Mouse (Mus musculus) lung, embryonic 16.5 days (tissue): ENCODE data around the gene Frem3. TPM values are rescaled to one million over a fixed set of nuclear protein-coding genes. Genes with fewer than 3 reads are reported as not detected.
A peak's percentile ranks its signal among the peaks of the same experiment; 100 is the strongest.

Source experiments
- ATAC-seq: fragments of 200-750 bp; cut with Nextera tagmentation; 2 replicates; pipeline ENCODE4 v1.8.0; 2017; ENCODE audit warnings: low read depth, mild to moderate bottlenecking, moderate library complexity
- H3K27ac ChIP-seq: fragments of 300-500 bp; sonication (generic); 2 replicates; pipeline ENCODE4 v1.5.1; 2014; ENCODE audit warnings: mild to moderate bottlenecking, control low read depth, low read length
- H3K27me3 ChIP-seq: fragments of 300-500 bp; sonication (generic); 2 replicates; pipeline ENCODE4 v1.6.1; 2014; ENCODE audit warnings: low read depth, low read length, mixed read lengths; ENCODE audit not compliant: control insufficient read depth, insufficient read depth
- H3K36me3 ChIP-seq: fragments of 300-500 bp; sonication (generic); 2 replicates; pipeline ENCODE4 v1.6.1; 2014; ENCODE audit warnings: low read length; ENCODE audit not compliant: control insufficient read depth, insufficient read depth
- H3K4me1 ChIP-seq: fragments of 300-500 bp; sonication (generic); replicated peaks from 2 replicates; pipeline ENCODE4 v1.6.1; 2014; ENCODE audit warnings: low read length, mixed read lengths; ENCODE audit not compliant: control insufficient read depth, insufficient read depth
- H3K4me2 ChIP-seq: fragments of 300-500 bp; sonication (generic); 2 replicates; pipeline ENCODE4 v1.6.1; 2014; ENCODE audit warnings: low read depth, low read length, control low read depth
- H3K4me3 ChIP-seq: fragments of 300-500 bp; sonication (generic); 2 replicates; pipeline ENCODE4 v1.5.1; 2014; ENCODE audit warnings: mild to moderate bottlenecking, low read length, control low read depth
- H3K9ac ChIP-seq: fragments of 300-500 bp; sonication (generic); 2 replicates; pipeline ENCODE4 v1.6.1; 2014; ENCODE audit warnings: low read length, control low read depth
- H3K9me3 ChIP-seq: fragments of 300-500 bp; sonication (generic); 2 replicates; pipeline ENCODE4 v1.6.1; 2016; ENCODE audit warnings: low read length; ENCODE audit not compliant: control insufficient read depth
- WGBS: fragments of 180-500 bp; shearing (Covaris S2); extraction: QIAGEN DNeasy Blood & Tissue Kit; methylation state at CpG from one replicate; pipeline ENCODE4 v1.1.7; 2014; 5-methylcytosine and 5-hydroxymethylcytosine counted together
- polyA plus RNA-seq: library from polyadenylated mRNA; unstranded; fragments of >200 nt; fragmentation: Nextera tagmentation; extraction: Ambion mirVana; gene quantifications from 2 replicates; pipeline ENCODE4 v1.2.1, GENCODE M21; 2015

Frem3 gene
- polyA plus RNA-seq, 1 experiment from 2014 or later = 0.18 TPM

DNA sequence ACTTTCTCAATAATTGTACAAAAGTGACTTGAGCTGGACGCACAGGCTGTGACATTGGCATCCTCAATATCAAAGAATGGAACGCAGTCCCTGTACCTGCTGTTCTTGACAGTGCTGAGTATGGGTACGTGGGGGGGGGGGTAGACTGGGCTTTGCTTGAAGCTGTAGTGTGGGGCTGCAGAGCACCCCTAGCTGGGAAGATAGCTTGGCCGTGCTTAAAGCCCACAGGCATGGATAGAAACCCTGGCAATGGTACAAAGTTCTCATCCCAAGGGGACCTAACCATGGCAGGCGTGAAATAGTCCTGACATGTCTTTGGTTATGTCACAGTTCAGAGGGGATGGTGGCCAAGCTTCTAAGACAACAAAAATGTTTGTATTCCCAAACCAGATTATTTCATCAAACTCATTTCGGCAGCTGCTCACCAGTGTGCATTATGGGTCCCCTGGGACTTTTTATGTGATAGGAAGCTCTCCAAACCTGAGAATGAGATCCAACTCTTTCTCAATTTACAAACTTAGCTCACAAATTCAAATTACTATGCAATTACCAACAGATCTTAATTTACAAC lies 10.2 kb upstream of the Frem3 start:
- WGBS = 67% methylated on average over 6 of the region's 6 CpGs

GRCm38 (mm10) chr8:80601886-80602285 lies 9.0 kb upstream of the Frem3 start:
- H3K9me3 ChIP-seq = no peaks in the 10 kb centered on the region
- 72% methylated on average over 4 of the region's 4 CpGs for WGBS
- H3K27me3 ChIP-seq = no peaks in the 10 kb centered on the region
- H3K4me2 ChIP-seq = no peak overlapping the region
- no peak for ATAC-seq
- no peak overlapping the region for H3K9ac ChIP-seq
- no peak overlapping the region for H3K27ac ChIP-seq
- H3K4me3 ChIP-seq = no peak overlapping the region
- H3K4me1 ChIP-seq = no peaks in the 10 kb centered on the region
- H3K36me3 ChIP-seq = no peaks in the 10 kb centered on the region

More for the DNA sequence above, 10.2 kb upstream of the Frem3 start:
- Histone ChIP-seq H3K9ac (no peak overlapping the region), H3K4me3 (no peak overlapping the region), H3K4me2 (no peak overlapping the region), H3K36me3 (no peaks in the 10 kb centered on the region), H3K9me3 (no peaks in the 10 kb centered on the region), H3K27ac (no peak overlapping the region), H3K4me1 (no peaks in the 10 kb centered on the region), H3K27me3 (no peaks in the 10 kb centered on the region)
- no peak for ATAC-seq

DNA sequence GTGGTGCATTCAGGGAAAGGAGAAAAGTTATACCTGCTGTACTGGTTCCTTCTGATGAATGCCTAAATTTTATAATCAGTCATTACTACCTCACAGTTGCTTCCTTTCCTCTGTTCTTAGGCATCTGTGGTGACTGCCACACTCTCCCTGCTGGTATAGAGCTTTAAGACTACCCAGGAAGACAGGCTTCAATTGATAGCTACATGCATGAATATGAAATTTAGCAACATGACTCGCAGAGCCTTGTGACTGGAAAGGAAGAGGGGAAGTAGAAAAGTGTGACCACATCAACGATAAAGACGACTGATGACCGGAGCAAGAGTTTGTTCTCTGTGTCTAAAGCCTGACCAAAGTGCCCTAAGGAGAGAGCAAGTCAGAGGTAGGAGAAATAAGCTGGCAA lies 3.8 kb upstream of the Frem3 start:
- no peaks in the 10 kb centered on the region for H3K9me3 ChIP-seq
- no peak overlapping the region for H3K4me3 ChIP-seq
- no peaks in the 10 kb centered on the region for H3K4me1 ChIP-seq
- peaks cover 15% of the 10 kb centered on the region for H3K27me3 ChIP-seq
- H3K36me3 ChIP-seq = no peaks in the 10 kb centered on the region
- H3K9ac ChIP-seq = no peak overlapping the region
- WGBS = 80% methylated on average over 4 of the region's 4 CpGs
- no peak overlapping the region for H3K4me2 ChIP-seq
- no peak for ATAC-seq
- H3K27ac ChIP-seq = no peak overlapping the region

- Histone ChIP-seq H3K9me3 (no peaks in the 10 kb centered on the region), H3K27me3 (peaks cover 15% of the 10 kb centered on the region), H3K27ac (no peak overlapping the region), H3K36me3 (no peaks in the 10 kb centered on the region), H3K4me1 (no peaks in the 10 kb centered on the region), H3K9ac (no peak overlapping the region), H3K4me3 (peak overlapping the region; percentile 30), H3K4me2 (peak overlapping the region; percentile 40)
- no peak for ATAC-seq
- 6% methylated on average over 12 of the region's 12 CpGs for WGBS
These were observed 516 bp downstream of the Frem3 start for GRCm38 (mm10) chr8:80611441-80611751.

DNA sequence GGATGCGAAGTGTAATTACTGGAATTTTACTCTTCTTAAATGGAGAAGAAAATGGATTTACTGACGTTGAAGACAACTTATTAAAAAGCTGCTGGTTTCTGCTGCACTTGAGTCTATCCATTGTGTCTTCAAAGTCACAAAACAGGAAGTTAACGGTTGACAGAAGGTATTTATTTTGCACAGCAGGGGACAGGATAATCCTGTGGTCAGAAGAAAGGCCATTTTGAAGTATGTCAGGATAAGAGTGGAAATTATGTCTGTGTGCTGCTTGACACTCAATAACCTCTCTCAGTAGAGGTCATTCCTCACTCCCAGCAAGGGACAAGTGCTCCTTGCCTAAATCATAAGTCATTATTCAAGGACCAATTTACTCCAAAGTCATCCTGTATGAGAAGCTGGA lies 8.9 kb downstream of the Frem3 start:
- Histone ChIP-seq H3K9me3 (no peaks in the 10 kb centered on the region), H3K4me3 (no peak overlapping the region), H3K36me3 (no peaks in the 10 kb centered on the region), H3K27ac (no peak overlapping the region), H3K4me2 (no peak overlapping the region), H3K27me3 (no peaks in the 10 kb centered on the region), H3K4me1 (no peaks in the 10 kb centered on the region), H3K9ac (no peak overlapping the region)
- ATAC-seq = no peak
- WGBS = 50% methylated on average over 3 of the region's 3 CpGs

GRCm38 (mm10) chr8:80647394-80647793 lies 36.5 kb downstream of the Frem3 start:
- H3K4me2 ChIP-seq = no peak overlapping the region
- H3K4me1 ChIP-seq = no peaks in the 10 kb centered on the region
- H3K9ac ChIP-seq = no peak overlapping the region
- 64% methylated on average over 6 of the region's 6 CpGs for whole genome bisulfite sequencing
- no peaks in the 10 kb centered on the region for H3K9me3 ChIP-seq
- H3K27ac ChIP-seq = no peak overlapping the region
- H3K36me3 ChIP-seq = no peaks in the 10 kb centered on the region
- no peaks in the 10 kb centered on the region for H3K27me3 ChIP-seq
- no peak for ATAC-seq
- H3K4me3 ChIP-seq = no peak overlapping the region

DNA sequence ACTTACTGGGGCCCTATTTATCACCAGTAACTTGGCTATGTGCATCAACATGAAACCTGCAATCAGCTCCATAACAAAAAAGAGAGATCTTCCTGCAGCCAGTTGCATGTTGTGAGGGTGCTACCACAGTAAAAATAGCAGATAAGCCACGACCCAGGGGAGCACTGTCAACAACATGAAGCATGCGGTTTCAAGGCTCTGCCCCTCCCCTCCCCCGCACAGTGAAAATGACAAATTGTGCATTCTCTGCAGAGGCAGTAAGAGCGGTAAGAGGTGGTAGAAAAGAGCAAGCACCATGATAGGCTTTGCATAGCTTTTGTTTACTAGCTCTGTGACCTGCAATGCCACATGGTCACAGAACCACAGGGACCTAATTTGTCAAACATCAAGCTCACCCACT lies 46.8 kb downstream of the Frem3 start:
- no peak overlapping the region for H3K9ac ChIP-seq
- H3K36me3 ChIP-seq = no peaks in the 10 kb centered on the region
- no peaks in the 10 kb centered on the region for H3K9me3 ChIP-seq
- no peak overlapping the region for H3K4me3 ChIP-seq
- no peaks in the 10 kb centered on the region for H3K27me3 ChIP-seq
- no peak overlapping the region for H3K27ac ChIP-seq
- no peaks in the 10 kb centered on the region for H3K4me1 ChIP-seq
- H3K4me2 ChIP-seq = no peak overlapping the region
- ATAC-seq = no peak
- 19% methylated on average over 4 of the region's 4 CpGs for WGBS

DNA sequence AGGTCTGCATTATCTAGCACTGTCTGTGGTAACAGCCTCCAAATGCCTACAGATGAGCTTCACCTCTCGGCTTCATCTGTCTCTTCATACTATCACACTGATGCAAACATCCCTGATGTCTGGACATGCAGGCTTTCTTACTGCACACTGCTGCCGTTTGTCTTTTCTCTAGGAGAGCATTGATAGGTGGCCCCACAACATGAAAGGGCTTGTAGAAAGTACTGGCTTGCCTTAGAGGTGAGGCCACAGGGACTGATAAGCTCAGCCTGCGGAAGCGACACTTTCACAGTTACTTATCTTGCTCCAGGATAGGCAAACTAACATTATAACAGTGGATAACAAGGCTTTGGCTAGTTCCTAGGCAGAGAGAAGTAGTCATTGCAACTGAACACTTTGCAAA lies 50.2 kb downstream of the Frem3 start:
- Histone ChIP-seq H3K9me3 (no peaks in the 10 kb centered on the region), H3K27me3 (no peaks in the 10 kb centered on the region), H3K4me2 (no peak overlapping the region), H3K4me3 (no peak overlapping the region), H3K9ac (no peak overlapping the region), H3K27ac (no peak overlapping the region), H3K4me1 (no peaks in the 10 kb centered on the region), H3K36me3 (no peaks in the 10 kb centered on the region)
- WGBS = 33% methylated on average over 4 of the region's 4 CpGs
- no peak for ATAC-seq

- no peaks in the 10 kb centered on the region for H3K27me3 ChIP-seq
- H3K4me3 ChIP-seq = no peak overlapping the region
- no peaks in the 10 kb centered on the region for H3K4me1 ChIP-seq
- H3K9me3 ChIP-seq = no peaks in the 10 kb centered on the region
- no peak overlapping the region for H3K4me2 ChIP-seq
- no peaks in the 10 kb centered on the region for H3K36me3 ChIP-seq
- no peak overlapping the region for H3K9ac ChIP-seq
- WGBS = 66% methylated on average over 3 of the region's 3 CpGs
- H3K27ac ChIP-seq = no peak overlapping the region
- no peak for ATAC-seq
These were observed 52.6 kb downstream of the Frem3 start for GRCm38 (mm10) chr8:80663476-80663875.
